19 mouse cellular contexts compared by ENCODE assay signal in the genomic region with DNA sequence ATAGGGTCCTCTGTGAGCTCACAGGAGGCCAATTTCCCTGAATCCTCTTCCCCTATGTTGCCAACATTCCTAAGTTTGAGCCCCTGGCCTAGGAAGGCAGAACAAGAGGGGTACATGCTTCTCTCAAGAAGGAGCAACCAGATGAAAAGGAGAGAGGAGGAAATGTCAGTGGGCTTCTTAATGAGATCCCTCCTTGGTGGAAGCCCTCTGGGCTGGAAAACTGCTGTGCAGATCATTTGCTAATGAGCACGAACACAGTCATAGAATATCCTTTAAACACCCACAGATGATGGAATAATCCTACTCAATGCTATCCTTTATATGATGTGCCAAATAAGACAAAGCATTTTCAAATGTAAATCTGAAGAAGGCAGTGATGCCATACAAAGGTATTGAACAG.
"Had no signal": no experiment of that assay in that cellular context is flagged by ENCODE, and none has a peak within 500 bp of the region (broad histone marks: within the 10 kb centered on the region; RNA-seq: fewer than 3 reads in every experiment).

No protein-coding gene starts in this region.

- DNase-seq: liver, postnatal 0 days; lung, adult 2 months; lung, postnatal 10 days; lung, postnatal 4 days; right cerebral cortex, adult 18-20 months; right cerebral cortex, postnatal 25 days; right cerebral cortex, postnatal 4 days; spleen, adult 18-20 months; thymus, adult 18-20 months; thymus, postnatal 14 days; thymus, postnatal 36 days had no signal

- H3K4me2 ChIP-seq: liver, embryonic 15.5 days; lung, embryonic 15.5 days; midbrain, embryonic 12.5 days; neural tube, embryonic 13.5 days; neural tube, embryonic 15.5 days had no signal

- H3K4me3 ChIP-seq: liver, embryonic 15.5 days; lung, embryonic 15.5 days; midbrain, embryonic 10.5 days; midbrain, embryonic 12.5 days; myocyte; neural tube, embryonic 13.5 days; neural tube, embryonic 15.5 days had no signal

- H3K27me3 ChIP-seq: liver, embryonic 15.5 days; lung, embryonic 15.5 days; midbrain, embryonic 12.5 days; neural tube, embryonic 13.5 days; neural tube, embryonic 15.5 days had no signal

- H3K9me3 ChIP-seq: liver, embryonic 15.5 days; lung, embryonic 15.5 days; midbrain, embryonic 10.5 days; midbrain, embryonic 12.5 days; neural tube, embryonic 13.5 days; neural tube, embryonic 15.5 days had no signal

- H3K27ac ChIP-seq: liver, embryonic 15.5 days; lung, embryonic 15.5 days; midbrain, embryonic 10.5 days; midbrain, embryonic 12.5 days; neural tube, embryonic 13.5 days; neural tube, embryonic 15.5 days had no signal

- ATAC-seq: liver, postnatal 0 days; midbrain, embryonic 16.5 days had no signal

- H3K9ac ChIP-seq: liver, embryonic 15.5 days; liver, postnatal 0 days; lung, embryonic 15.5 days; midbrain, embryonic 12.5 days; neural tube, embryonic 13.5 days; neural tube, embryonic 15.5 days had no signal

- H3K36me3 ChIP-seq: liver, embryonic 15.5 days; lung, embryonic 15.5 days; midbrain, embryonic 10.5 days; midbrain, embryonic 12.5 days; neural tube, embryonic 13.5 days; neural tube, embryonic 15.5 days had no signal

- H3K4me1 ChIP-seq: liver, embryonic 15.5 days; lung, embryonic 15.5 days; midbrain, embryonic 12.5 days; neural tube, embryonic 13.5 days; neural tube, embryonic 15.5 days had no signal
